Mouse (Mus musculus) ovary, adult 18-20 months (tissue): ENCODE measurements around the gene Nav3.
"Not testable (repeated sequence)": the region's sequence is repeated elsewhere in the genome, so short reads cannot be mapped to it uniquely, and the experiment has no call there.

Experiments used
- DNase-seq: peaks from one replicate; pipeline ENCODE4 v3.0.0; 2022; ENCODE audit warnings: low spot score, mixed read lengths

Gene Nav3

DNA sequence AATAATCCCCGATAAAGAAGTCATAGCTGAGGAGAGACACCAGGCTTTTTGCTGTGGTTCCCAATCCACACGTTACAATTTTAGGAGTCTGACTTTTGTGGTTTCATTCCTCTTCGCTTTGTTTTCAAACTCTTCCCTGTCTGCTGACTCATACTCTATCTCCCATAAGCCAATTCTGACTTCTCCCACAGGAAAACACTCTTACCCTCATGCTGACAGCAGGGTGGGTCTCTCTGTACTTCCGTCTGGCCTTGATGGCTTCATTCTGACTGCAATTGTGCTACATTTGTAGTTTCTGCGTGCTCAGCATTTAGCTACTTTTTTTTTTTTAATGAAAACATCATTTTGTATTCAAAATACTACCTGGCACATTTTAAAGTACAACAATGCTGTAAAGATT lies 379.4 kb downstream of the Nav3 start:
- no peak for DNase-seq

DNA sequence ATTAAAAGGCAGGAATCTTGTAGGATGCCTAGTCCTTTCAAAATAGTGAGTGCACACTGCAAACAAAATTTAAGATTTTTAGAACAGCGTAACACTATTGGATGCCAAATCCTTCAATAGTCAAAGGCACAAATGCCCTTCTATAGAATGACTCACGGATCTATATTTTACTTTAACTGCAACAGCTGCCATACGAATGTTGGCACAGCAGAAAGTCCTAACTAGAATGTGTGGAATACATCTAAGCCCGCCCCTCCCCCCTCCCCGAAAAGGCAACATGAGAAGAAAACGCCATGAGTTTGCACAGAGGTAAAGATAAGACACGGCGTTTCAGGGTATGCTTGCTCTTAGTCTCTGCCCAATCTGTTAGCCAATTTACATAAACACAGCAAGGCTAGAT lies 383.6 kb downstream of the Nav3 start:
- no peak for DNase-seq

DNA sequence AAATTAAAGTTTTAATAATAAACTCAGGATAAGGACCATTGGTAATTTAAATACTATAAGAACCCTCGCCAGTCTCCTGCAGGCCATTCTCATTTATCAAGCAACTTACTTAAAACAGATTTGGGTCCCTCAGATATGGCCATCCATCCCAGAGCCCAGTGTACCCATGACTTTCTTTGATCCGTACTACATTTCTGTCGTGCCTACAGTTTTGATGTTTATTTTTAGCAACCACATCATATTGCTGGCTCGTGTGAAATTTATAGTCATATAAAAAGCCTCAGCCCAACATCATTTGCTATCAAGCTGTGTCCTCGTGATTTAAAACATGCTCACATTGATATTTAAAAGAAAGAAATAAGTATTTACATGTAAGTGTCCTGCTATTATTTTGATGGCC lies 394.8 kb downstream of the Nav3 start:
- no peak for DNase-seq

DNA sequence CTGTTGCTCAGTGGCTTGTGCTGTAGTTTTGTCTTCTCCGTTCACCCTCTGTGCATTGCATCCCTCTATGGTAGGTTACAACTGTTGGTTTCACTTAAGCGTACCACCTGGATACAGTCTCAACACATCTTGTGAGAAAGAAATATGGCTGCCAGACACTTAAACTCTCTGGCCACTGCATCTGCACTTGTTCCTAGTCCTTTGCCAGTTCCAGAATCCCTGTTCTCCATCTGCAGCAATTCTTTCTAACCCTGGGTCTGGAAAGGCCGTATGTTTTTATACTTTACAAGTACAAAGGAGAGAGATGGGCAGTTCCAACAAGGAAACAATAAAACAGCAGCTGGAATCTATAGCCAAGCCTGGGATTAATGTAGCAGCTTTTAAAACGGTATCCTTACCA lies 418.5 kb downstream of the Nav3 start:
- no peak for DNase-seq

DNA sequence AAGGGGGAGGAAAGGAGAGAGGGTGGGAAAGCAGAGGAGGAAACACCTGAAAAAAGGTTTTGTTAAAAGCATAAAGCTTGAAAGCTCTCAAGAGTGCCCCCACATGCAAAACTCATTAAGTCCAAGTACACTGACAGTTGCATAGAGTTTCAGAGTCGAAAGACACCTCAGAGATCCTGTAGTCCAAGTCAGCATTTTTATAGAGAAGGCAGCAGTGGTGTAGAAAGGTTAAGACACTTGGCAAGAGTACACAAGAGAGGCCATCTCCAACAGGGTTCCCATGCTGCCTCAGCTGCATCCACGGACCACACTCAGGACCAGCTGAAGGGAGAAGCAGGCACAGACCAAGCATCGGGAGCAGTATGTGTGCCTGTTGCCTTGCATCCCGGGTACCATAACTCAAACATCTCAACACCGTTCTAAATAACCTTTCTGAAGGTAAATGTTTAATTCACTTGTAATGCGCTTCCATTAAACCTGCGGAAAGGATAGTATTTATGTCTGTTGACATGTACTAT lies 421.4 kb downstream of the Nav3 start:
- no peak for DNase-seq

DNA sequence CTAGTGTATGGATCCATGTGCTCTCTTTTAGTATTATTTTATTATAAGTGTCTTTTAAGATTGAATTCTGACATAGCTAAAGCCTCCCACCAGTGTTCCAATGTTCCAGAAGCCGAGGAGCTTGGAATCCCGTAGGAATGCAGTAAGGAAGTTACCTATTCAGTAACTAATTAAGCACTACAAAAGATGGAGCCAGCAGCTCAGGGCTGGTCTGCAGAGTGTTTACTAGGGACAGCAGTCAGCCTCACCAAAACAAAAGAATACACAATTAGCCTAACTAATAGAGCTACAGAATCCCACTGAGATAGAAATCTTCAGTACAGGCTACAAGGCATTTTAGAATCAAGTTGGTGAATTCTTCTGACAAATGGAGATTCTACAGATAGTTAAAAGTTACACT lies 431.1 kb downstream of the Nav3 start:
- DNase-seq: not testable (repeated sequence)

DNA sequence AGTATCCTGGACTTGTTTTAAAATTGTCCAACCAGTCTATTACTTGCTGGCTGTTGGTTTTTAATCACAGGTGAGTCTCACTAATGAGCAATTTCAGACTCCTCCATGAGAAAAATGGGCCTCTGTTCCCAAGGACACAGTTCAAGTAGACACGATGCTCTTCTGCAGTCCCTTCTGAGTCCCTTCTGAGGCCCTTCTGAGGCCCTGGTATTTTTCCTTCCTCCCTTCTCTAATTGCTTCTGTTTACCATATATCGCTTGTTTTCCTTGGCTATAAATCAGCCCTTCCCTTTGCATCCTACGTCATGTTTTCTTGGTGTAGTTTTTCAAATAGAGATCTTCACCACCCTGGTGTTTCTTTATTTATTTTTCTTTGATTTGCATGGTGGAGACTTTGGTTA lies 433.9 kb downstream of the Nav3 start:
- no peak for DNase-seq

DNA sequence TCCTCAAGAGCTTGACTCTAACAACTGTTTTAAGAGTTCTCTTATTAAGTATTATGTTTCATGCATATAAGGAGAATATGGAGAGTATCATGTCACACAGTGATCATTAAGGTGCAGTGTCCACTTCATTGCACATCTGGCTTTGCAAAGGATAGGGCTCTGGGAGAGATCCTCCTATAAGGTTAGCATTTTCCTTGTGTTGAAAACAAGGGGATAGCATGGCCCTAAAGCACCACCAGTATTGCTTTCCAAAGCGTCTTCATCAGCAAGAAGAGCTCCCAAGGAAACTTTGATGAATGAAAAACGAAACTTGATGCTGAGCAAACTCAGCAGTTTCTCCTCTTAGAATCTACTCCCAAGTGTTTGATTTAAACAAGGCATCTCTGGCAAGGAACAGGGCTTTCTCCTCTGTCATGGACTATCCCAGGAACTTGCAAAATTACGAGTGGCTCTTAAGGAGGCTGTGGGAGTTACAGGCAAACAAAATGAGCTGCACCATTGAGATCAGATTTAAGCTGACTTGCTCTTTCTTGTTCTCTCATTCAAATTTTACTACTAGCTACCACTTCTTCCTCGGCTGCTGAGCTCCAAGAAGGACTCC lies 436.6 kb downstream of the Nav3 start:
- DNase-seq: no peak

DNA sequence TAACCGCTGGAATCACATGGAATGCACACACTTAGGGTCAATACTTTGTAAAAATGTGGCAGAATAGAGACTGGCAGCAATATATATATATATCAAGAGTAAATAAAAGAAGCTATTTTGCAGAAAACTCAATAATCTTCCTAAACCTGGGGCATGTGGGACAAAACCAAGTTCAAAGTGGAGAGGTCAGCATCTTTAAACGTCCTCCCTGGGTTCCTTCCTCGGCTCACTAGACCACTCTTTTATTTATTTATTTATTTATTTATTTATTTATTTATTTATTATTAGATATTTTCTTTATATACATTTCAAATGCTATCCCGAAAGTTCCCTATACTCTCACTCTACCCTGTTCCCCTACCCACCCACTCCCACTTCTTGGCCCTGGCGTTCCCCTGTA lies 454.7 kb downstream of the Nav3 start:
- not testable (repeated sequence) for DNase-seq

DNA sequence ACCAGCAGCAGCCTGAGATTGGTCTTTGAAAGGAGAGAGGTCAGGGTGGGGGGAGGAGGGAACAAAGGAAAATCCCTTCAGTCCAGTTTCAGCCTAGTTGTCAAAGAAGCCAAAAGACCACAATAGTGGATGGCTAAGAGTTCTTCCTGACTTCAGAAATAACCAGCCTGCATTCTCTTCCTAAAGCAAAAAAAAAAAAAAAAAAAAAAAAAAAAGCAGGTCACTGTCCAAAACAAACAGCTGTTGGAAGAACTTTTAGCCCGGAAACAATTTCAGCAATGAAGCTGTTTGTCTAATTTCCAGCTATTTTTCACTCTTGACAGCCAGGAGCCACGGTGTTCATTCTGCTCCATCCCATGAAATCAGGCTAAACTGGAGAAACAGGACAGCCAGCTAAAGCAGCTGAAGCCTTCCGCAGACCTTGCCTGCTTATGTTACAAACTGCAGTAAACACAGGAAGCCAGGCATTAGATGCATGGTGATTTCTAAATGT lies 455.2 kb downstream of the Nav3 start:
- DNase-seq: no peak

DNA sequence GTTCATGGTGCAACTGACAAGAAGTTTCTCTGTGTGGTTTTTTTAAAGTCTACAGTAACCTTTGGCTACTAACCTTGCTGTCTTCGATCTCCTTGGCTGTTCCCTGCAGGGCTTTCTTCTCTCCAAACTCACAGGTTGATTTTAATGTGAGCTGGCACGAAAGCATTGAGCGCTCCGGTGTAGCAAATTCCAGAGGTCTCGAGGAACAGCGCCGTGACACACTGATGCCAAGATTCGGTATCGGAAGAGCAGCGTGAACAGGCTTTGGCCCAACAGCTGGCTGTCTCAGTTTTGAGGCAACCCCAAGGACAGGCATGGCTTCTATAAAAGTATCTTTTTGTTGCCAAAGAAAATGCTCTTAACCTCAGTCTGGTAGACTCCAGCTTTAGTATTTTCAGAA lies 456.1 kb downstream of the Nav3 start:
- DNase-seq: no peak

DNA sequence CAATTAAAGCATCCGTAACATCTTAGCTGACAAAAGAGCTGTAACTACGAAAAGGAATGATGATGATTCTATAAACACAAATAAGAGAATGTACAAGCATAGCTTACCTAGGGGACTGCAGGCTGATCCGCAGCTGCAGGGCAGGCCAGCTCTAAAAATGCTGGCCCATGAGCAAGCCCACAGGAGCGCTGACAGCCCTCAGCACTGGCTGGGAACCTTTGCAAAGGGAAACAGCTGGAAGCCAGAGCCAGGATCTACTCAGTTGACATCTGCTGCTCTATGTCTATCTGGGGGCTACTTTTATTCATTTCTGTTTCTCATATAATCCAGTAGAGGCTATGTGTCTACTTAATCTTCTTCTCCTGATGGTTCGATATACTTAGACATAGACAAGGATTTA lies 461.7 kb downstream of the Nav3 start:
- no peak for DNase-seq

DNA sequence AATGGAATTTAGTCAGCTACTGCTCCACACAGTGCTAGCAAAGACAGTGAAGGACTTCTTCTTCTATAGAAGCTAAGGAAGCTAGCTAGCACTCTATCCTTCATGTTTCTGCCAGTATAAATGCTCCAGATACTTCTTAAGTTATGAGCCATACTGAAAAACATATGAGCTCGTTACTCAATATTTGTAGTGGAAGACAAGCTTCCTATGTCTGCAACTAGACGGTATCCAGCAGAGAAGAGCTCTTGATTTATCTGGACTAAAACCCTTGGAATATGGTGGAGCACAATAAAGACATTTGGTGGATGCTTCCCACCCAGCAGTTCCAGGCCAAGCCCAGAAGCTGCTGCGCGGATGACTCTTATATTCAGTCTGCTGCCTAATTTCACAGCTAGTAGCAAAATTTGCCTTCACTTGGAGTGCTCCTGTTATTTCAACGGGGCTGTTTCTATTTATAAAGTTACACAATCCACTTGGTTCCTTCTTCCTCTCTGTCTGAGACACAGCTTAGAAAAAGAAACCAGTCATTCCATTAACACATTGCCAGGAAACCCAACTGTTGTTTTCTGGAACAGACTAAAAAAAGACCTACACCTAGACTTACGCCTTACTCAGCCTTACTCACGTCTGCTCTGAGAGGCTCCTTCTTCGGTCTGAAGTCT lies 470.0 kb downstream of the Nav3 start:
- DNase-seq: no peak

DNA sequence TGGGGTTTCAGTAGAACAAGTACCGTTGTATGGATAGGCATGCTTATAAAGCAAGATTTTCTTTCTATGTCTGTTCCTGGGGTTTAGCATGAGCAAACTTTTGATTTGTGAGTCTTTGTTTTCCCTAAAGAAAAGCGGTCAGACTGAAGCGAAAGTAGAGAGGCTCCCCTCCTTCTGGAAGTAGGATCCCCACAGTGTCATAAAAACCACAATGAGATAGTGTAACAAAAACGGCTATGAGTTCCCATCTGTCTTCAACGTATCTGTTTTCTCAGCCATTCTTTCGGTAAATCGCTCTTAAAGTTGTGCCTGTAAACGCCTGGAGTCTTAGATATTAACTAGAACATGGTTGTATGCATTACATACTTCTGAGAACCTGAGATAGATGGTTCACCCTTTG lies 479.7 kb downstream of the Nav3 start:
- DNase-seq: no peak

DNA sequence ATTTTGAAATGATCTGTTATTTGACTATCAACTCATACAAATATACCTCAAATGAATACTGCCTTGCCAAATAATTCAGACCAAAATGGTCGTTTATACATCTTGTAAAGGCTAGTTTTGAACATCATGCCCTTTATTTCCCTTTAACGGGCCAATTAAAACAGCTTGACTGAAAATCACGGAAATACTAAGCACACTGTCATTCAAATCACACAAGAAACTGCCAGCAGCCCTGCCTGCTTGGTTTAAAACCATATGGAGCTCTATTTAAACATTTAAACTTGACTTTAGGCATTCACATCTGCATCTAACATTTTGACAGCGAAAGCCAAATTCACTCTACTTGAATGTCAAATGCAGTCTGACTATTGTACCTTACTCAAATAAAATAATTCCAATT lies 481.8 kb downstream of the Nav3 start:
- no peak for DNase-seq

DNA sequence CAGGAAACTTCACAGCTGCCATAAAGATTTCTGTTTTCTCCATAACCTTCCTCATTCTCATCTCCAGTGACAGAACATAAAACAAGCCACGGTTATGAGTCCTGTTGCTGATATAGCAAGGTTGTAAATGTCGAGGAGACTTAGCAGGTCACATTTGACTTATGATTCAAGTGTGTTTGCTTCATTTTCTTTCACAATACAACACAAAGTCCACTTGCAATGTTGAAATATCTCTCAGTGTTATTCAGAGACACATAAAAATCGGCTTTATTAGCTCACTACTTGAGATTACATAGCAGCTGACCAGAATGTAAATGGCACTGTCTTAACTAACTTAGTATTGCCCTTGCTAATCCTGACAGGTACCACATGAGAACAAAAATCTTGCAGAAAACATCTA lies 482.5 kb downstream of the Nav3 start:
- DNase-seq: no peak

DNA sequence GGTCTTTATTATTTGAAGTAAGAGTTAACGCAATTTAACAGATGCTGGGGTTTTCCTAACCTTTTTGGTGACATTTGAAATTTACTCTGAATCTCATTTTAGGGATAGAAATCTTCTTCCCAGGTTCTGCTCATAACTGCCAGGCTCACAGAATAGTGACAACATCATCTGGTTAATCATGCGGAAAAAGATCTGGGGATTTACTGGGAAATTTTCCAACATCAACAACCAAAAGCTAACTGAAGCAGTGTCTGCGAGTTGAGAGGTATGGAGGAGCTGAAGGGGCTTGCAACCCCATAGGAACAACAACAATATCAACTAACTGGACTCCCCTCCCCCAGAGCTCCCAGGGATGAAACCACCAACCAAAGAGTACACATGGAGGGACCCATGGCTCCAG lies 505.7 kb downstream of the Nav3 start:
- no peak for DNase-seq

DNA sequence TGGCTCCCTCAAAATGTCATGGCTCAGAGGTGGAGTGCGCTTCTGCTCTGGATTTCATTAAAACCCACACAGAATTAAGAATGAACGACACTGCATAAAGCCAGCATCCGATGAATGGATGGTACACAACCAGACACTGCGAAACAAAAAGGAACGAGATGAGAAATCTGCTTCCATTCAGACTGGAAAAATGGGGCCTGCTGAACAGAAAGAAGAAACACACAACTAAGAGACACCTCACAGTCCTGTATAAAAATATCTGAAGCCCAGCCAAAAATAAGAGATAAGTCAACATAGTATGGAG lies 526.7 kb downstream of the Nav3 start:
- DNase-seq: no peak

DNA sequence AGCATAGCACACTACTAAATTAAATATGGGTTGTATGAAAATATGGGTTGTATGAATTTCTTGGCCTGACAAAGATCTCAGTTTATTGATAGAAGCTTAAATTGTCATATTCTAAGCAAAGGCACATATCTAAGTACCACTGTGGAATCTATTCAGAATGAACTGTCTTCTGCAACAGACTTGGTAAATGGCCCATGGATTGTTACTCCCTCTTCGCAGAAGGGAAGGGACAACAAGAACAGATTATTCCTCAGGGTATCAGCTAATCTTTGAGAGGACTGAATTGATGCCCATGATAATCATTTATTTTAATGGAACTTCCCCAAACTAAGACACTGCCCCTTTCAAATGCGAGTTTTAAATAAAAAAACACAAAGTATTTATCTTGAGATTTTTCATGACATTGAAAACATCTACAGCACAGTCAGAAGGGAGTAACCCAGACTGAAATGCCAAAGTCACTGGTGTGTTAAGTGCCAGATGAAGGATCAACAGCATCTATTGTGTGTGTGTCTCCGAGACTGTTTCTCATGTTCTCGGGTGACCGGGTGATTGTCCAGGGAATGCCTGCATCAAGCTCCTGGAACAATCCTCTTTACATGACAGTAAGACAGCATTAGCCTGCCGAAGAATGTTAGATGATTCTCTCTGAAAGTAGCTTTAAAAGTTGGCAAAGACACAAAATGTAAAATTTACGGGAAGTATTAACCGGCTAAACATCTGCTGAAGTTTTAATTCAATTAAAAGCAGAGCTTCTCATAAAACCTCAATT lies 527.3 kb downstream of the Nav3 start:
- DNase-seq: no peak

DNA sequence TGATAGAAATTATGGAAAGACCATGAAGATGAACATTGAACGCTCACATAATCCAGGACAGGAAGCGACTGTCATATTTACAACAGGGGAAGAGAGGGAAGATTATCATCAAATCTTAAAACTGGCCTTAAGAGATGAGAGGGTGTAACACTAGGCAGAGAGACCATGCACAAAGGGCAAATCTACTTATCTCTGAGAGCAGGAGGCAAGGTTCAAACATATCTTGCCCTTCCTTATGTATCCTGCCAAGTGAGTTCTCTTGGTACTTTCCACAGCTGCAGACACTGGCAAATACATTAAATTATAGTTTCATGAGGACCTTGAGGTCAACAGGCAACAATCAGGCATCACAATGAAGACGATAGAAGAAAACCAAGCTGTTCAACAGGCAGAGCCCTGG lies 529.9 kb downstream of the Nav3 start:
- DNase-seq: no peak

DNA sequence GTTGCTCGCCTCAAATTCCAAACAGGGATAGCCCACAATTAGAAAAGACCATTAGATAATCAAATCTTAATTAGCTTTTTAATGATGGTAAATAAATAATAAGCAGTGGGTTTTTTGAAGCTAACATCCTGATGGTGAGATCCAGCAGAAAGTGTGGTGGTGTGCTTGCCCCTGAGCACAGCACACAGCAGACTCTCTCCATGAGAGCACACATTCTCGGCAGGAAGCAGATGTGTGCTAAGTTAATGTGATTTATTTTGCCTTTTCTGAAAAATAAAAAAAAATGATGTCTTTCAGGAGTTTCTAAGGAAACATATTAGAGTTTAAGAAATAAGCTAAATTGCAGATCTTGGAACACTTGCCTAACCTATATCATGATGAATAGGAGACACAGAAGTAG lies 531.9 kb downstream of the Nav3 start:
- no peak for DNase-seq

DNA sequence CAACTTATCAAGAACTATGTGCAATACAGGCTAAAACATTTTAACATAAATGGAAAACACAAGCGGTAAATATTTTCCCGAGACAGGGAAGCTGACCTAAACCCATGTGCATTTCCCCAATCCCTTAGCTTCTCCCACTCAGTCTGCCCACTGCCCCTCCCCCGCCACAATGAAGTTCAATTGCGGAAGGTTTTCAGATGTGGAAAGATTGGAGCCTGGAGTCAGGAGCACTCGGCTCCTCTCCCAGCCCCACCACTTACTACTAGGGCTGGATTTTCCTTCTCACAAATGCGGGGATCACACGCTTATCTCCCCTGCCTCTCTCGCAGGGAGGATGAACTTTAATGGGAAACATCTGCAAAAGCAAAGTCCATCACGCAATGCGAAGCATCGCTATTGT lies 534.6 kb downstream of the Nav3 start:
- no peak for DNase-seq

DNA sequence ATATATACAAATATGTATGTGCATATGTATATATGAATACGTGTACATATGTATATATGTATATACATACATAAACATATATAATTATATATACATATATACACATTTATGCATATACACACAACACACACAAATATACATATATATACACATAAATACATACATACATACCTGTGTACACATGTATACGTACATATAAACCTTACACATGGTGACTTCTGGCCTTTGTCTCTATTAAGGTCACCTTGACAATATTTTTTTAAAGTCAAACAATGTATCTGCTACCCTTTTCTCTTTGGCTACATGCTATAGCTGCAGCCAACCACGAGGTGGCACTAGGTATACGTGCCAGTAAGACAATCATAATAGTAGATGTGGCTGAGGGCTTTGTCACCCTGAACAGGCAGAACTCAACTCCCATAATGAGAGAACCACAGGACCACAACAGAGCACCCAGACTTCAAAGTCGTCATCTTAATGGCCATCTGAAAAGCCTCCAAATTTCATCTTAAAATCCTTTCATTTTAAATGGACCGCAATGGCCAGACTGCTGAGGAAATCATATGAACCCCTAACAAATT lies 535.3 kb downstream of the Nav3 start:
- peak; percentile 30 for DNase-seq
